Mouse (Mus musculus) cortical plate, adult 2 months (tissue): ENCODE measurements around the gene Prkrip1.

Experiments
- CTCF ChIP-seq: fragments of 200-500 bp; IDR thresholded peaks from 2 replicates; pipeline ENCODE4 v1.5.1; 2011; ENCODE audit warnings: mild to moderate bottlenecking, control low read depth, low read length; ENCODE audit not compliant: insufficient read depth; ENCODE audit errors: extremely low read depth
- POLR2A ChIP-seq: fragments of 200-500 bp; IDR thresholded peaks from 2 replicates; pipeline ENCODE4 v1.6.1; 2011; ENCODE audit warnings: mild to moderate bottlenecking, low read length, control low read depth; ENCODE audit not compliant: insufficient read depth; ENCODE audit errors: extremely low read depth

DNA sequence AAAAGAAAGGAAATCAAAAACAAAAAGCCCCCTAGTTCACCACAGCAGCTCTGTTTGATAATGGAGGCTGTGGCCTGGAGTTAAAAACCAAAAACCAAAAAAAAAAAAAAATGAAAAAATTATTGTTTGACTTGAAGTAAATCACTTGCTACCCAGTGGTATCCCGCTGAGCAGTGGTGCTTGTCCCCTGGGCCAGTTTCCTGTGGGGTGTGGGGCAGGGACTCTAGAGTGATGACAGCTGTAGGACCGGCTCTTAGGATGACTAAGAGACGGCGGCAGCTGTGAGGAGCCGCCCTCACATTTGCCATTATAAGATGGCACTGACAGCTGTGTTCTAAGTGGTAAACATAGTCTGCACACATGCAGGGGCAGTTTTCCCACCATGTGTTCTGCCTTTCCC lies 43.4 kb downstream of the Prkrip1 start:
- no peak for TF ChIP-seq CTCF
- TF ChIP-seq POLR2A: no peak
